Mouse (Mus musculus) stomach, embryonic 15.5 days (tissue): ENCODE measurements around the gene Rdh7. TPM values are rescaled to one million over a fixed set of nuclear protein-coding genes. Genes with fewer than 3 reads are reported as not detected.
"Not testable (repeated sequence)": the region's sequence is repeated elsewhere in the genome, so short reads cannot be mapped to it uniquely, and the experiment has no call there.

Experiments used
- ATAC-seq: fragments of 200-750 bp; cut with Nextera tagmentation; 2 replicates; pipeline ENCODE4 v1.8.0; 2017; ENCODE audit warnings: low read depth, moderate number of reproducible peaks, moderate TSS enrichment; ENCODE audit not compliant: insufficient read depth, low FRiP score
- H3K27ac ChIP-seq: fragments of 300-500 bp; sonication (generic); 2 replicates; pipeline ENCODE4 v1.5.1; 2015; ENCODE audit warnings: mild to moderate bottlenecking, inconsistent platforms
- H3K27me3 ChIP-seq: fragments of 300-500 bp; sonication (generic); replicated peaks from 2 replicates; pipeline ENCODE4 v1.6.1; 2015; ENCODE audit warnings: inconsistent platforms
- H3K36me3 ChIP-seq: fragments of 300-500 bp; sonication (generic); 2 replicates; pipeline ENCODE4 v1.6.1; 2015; ENCODE audit warnings: inconsistent platforms
- H3K4me1 ChIP-seq: fragments of 300-500 bp; sonication (generic); 2 replicates; pipeline ENCODE4 v1.6.1; 2015; ENCODE audit warnings: inconsistent platforms
- H3K4me2 ChIP-seq: fragments of 300-500 bp; sonication (generic); 2 replicates; pipeline ENCODE4 v1.6.1; 2015; ENCODE audit warnings: mild to moderate bottlenecking, inconsistent platforms
- H3K4me3 ChIP-seq: fragments of 300-500 bp; sonication (generic); replicated peaks from 2 replicates; pipeline ENCODE4 v1.5.1; 2015; ENCODE audit warnings: inconsistent platforms
- H3K9ac ChIP-seq: fragments of 300-500 bp; sonication (generic); 2 replicates; pipeline ENCODE4 v1.6.1; 2015; ENCODE audit warnings: inconsistent platforms
- H3K9me3 ChIP-seq: fragments of 300-500 bp; sonication (generic); 2 replicates; pipeline ENCODE4 v1.6.1; 2016; ENCODE audit warnings: inconsistent platforms
- WGBS: fragments of 180-500 bp; shearing (Covaris S2); methylation state at CpG from one replicate; pipeline ENCODE4 v1.1.7; 2015; 5-methylcytosine and 5-hydroxymethylcytosine counted together
- polyA plus RNA-seq: library from polyadenylated mRNA; unstranded; fragments of >200 nt; fragmentation: Nextera tagmentation; extraction: Ambion mirVana; gene quantifications from 2 replicates; pipeline ENCODE4 v1.2.1, GENCODE M21; 2015

Gene Rdh7
- polyA plus RNA-seq, 1 experiment from 2014 or later: 0.35 TPM

GRCm38 (mm10) chr10:127840776-127841175, 47.8 kb downstream of the Rdh7 start:
- no peaks in the 10 kb centered on the region for H3K36me3 ChIP-seq
- no peak for ATAC-seq
- WGBS: 74% methylated on average over 2 of the region's 2 CpGs

GRCm38 (mm10) chr10:127838539-127838938, 50.1 kb downstream of the Rdh7 start:
- H3K27ac ChIP-seq: no peak overlapping the region
- no peaks in the 10 kb centered on the region for H3K36me3 ChIP-seq
- no peak overlapping the region for H3K4me2 ChIP-seq
- no peak overlapping the region for H3K4me3 ChIP-seq
- H3K4me1 ChIP-seq: no peaks in the 10 kb centered on the region
- 86% methylated on average over 2 of the region's 2 CpGs for WGBS
- H3K9ac ChIP-seq: no peak overlapping the region
- no peaks in the 10 kb centered on the region for H3K9me3 ChIP-seq
- no peaks in the 10 kb centered on the region for H3K27me3 ChIP-seq
- ATAC-seq: no peak

More at GRCm38 (mm10) chr10:127840776-127841175, 47.8 kb downstream of the Rdh7 start:
- Histone ChIP-seq H3K27me3 (no peaks in the 10 kb centered on the region), H3K4me2 (no peak overlapping the region), H3K9ac (no peak overlapping the region), H3K27ac (no peak overlapping the region), H3K9me3 (no peaks in the 10 kb centered on the region), H3K4me3 (no peak overlapping the region), H3K4me1 (no peaks in the 10 kb centered on the region)

GRCm38 (mm10) chr10:127837793-127838192, 50.8 kb downstream of the Rdh7 start:
- H3K4me3 ChIP-seq, H3K27me3 ChIP-seq, H3K27ac ChIP-seq, H3K9ac ChIP-seq, H3K4me2 ChIP-seq, H3K36me3 ChIP-seq, ATAC-seq, H3K4me1 ChIP-seq, H3K9me3 ChIP-seq: not testable (repeated sequence)
- WGBS: 89% methylated on average over 5 of the region's 5 CpGs

- H3K4me2 ChIP-seq: no peak overlapping the region
- H3K4me3 ChIP-seq: no peak overlapping the region
- H3K36me3 ChIP-seq: no peaks in the 10 kb centered on the region
- no peaks in the 10 kb centered on the region for H3K9me3 ChIP-seq
- no peaks in the 10 kb centered on the region for H3K27me3 ChIP-seq
- WGBS: 69% methylated on average over 5 of the region's 5 CpGs
- H3K4me1 ChIP-seq: no peaks in the 10 kb centered on the region
- H3K9ac ChIP-seq: no peak overlapping the region
- no peak overlapping the region for H3K27ac ChIP-seq
- ATAC-seq: no peak
Measured at GRCm38 (mm10) chr10:127835292-127835691, 53.3 kb downstream of the Rdh7 start.

- H3K36me3 ChIP-seq, H3K4me2 ChIP-seq, H3K27ac ChIP-seq, H3K4me1 ChIP-seq, H3K4me3 ChIP-seq, ATAC-seq, H3K9ac ChIP-seq, H3K27me3 ChIP-seq, H3K9me3 ChIP-seq: not testable (repeated sequence)
- 90% methylated on average over 1 of the region's 1 CpGs for WGBS
Measured at GRCm38 (mm10) chr10:127834186-127834585, 54.4 kb downstream of the Rdh7 start.

Other genes starting within 250 kb of the Rdh7 start
- gene Stat6, start 245.8 kb downstream of the Rdh7 start, polyA plus RNA-seq: 35.0 and 37.1 TPM in 2 replicates
- gene Nemp1, start 221.9 kb downstream of the Rdh7 start, polyA plus RNA-seq: 7.8 and 8.6 TPM in 2 replicates
- 10.8 and 13.3 TPM in 2 replicates for gene Nab2, start 220.2 kb downstream of the Rdh7 start, polyA plus RNA-seq
- gene Myo1a, start 183.6 kb downstream of the Rdh7 start, polyA plus RNA-seq: 15.3 and 17.1 TPM in 2 replicates
- 2.7 and 4.4 TPM in 2 replicates for gene Tac2, start 164.3 kb downstream of the Rdh7 start, polyA plus RNA-seq
- 2.5 and 3.0 TPM in 2 replicates for gene Zbtb39, start 149.3 kb downstream of the Rdh7 start, polyA plus RNA-seq
- gene Gpr182, start 137.1 kb downstream of the Rdh7 start, polyA plus RNA-seq: 2.4 and 2.9 TPM in 2 replicates
- 0.03 TPM in 1 of 2 replicates, not detected in the other for gene Rdh1, start 129.1 kb downstream of the Rdh7 start, polyA plus RNA-seq
- not detected in 2 replicates for gene Rdh16f1, start 129.0 kb downstream of the Rdh7 start, polyA plus RNA-seq
- gene Rdh9, start 112.4 kb downstream of the Rdh7 start, polyA plus RNA-seq: 0.10 and 0.18 TPM in 2 replicates
- not detected in 2 replicates for gene Rdh16, start 87.7 kb downstream of the Rdh7 start, polyA plus RNA-seq
- not detected in 2 replicates for gene Rdh19, start 38.9 kb downstream of the Rdh7 start, polyA plus RNA-seq
- gene Rdh16f2, start 22.3 kb downstream of the Rdh7 start, polyA plus RNA-seq: not detected in 2 replicates
- 0.85 and 1.2 TPM in 2 replicates for gene Sdr9c7, start 9.7 kb upstream of the Rdh7 start, polyA plus RNA-seq
- not detected in 2 replicates for gene Hsd17b6, start 118.8 kb upstream of the Rdh7 start, polyA plus RNA-seq
- 69.9 and 75.1 TPM in 2 replicates for gene Prim1, start 126.4 kb upstream of the Rdh7 start, polyA plus RNA-seq
- gene Naca, start 146.8 kb upstream of the Rdh7 start, polyA plus RNA-seq: 639 and 789 TPM in 2 replicates
- gene Ptges3, start 170.1 kb upstream of the Rdh7 start, polyA plus RNA-seq: 522 and 529 TPM in 2 replicates
- 2,393 and 2,495 TPM in 2 replicates for gene Atp5b, start 194.5 kb upstream of the Rdh7 start, polyA plus RNA-seq
- gene Baz2a, start 202.8 kb upstream of the Rdh7 start, polyA plus RNA-seq: 10.1 and 11.7 TPM in 2 replicates